Mouse (Mus musculus) monocyte, adult 2 months (primary cell): Measurements from ENCODE around the gene Neurl3.
A peak's percentile ranks its signal among the peaks of the same experiment; 100 is the strongest.

Experiments used
- DNase-seq, 2 experiments: peaks; one replicate each; pipeline ENCODE4 v3.0.0; 2022; ENCODE audit warnings: low spot score in 2 of 2, low read depth in 1 of 2

The Neurl3 gene

GRCm38 (mm10) chr1:36259281-36259680, 15.2 kb downstream of the Neurl3 start:
- no peak for DNase-seq

GRCm38 (mm10) chr1:36258631-36259030, 15.8 kb downstream of the Neurl3 start:
- DNase-seq: no peak

GRCm38 (mm10) chr1:36257276-36257675, 17.2 kb downstream of the Neurl3 start:
- no peak for DNase-seq

GRCm38 (mm10) chr1:36255871-36256640, 18.4 kb downstream of the Neurl3 start:
- no peak for DNase-seq

- no peak for DNase-seq
These were observed 19.7 kb downstream of the Neurl3 start for GRCm38 (mm10) chr1:36254635-36255360.

- DNase-seq: peak in 1 of 2 experiments; percentile 55
These were observed 21.7 kb downstream of the Neurl3 start for GRCm38 (mm10) chr1:36252791-36253190.

GRCm38 (mm10) chr1:36251426-36251825, 23.1 kb downstream of the Neurl3 start:
- no peak for DNase-seq

- no peak for DNase-seq
These were observed 27.8 kb downstream of the Neurl3 start for GRCm38 (mm10) chr1:36246688-36247087.

GRCm38 (mm10) chr1:36244828-36245215, 29.7 kb downstream of the Neurl3 start:
- no peak for DNase-seq

- DNase-seq: peak; percentile 88 to 89
These were observed 30.2 kb downstream of the Neurl3 start, which contains the start of gene Uggt1 for GRCm38 (mm10) chr1:36244058-36244827. Gene Uggt1 (minus strand): TSS chr1:36244720.

GRCm38 (mm10) chr1:36243447-36244057, 30.9 kb downstream of the Neurl3 start:
- DNase-seq: no peak

GRCm38 (mm10) chr1:36241903-36242429, 32.5 kb downstream of the Neurl3 start:
- DNase-seq: no peak

GRCm38 (mm10) chr1:36240176-36240575, 34.3 kb downstream of the Neurl3 start:
- DNase-seq: no peak

GRCm38 (mm10) chr1:36239396-36239795, 35.1 kb downstream of the Neurl3 start:
- no peak for DNase-seq

- no peak for DNase-seq
These were observed 38.6 kb downstream of the Neurl3 start for GRCm38 (mm10) chr1:36235855-36236254.

GRCm38 (mm10) chr1:36235057-36235639, 39.3 kb downstream of the Neurl3 start:
- no peak for DNase-seq

- DNase-seq: no peak
These were observed 41.3 kb downstream of the Neurl3 start for GRCm38 (mm10) chr1:36233218-36233617.

GRCm38 (mm10) chr1:36230919-36231705, 43.4 kb downstream of the Neurl3 start:
- no peak for DNase-seq

- no peak for DNase-seq
These were observed 46.0 kb downstream of the Neurl3 start for GRCm38 (mm10) chr1:36228461-36228860.

GRCm38 (mm10) chr1:36224648-36225047, 49.8 kb downstream of the Neurl3 start:
- no peak for DNase-seq
